Mouse (Mus musculus) lung, postnatal 0 days (tissue): ENCODE measurements around the gene Cpa5. TPM values are rescaled to one million over a fixed set of nuclear protein-coding genes. Genes with fewer than 3 reads are reported as not detected.

Source experiments
- ATAC-seq: fragments of 200-750 bp; cut with Nextera tagmentation; 2 replicates; pipeline ENCODE4 v1.8.0; 2017; ENCODE audit warnings: moderate library complexity
- DNase-seq: peaks from one replicate; pipeline ENCODE4 v3.0.0-alpha.2; 2016; ENCODE audit warnings: low spot score
- H3K27ac ChIP-seq: fragments of 300-500 bp; sonication (generic); 2 replicates; pipeline ENCODE4 v1.5.1; 2014; ENCODE audit warnings: antibody characterized with exemption, mild to moderate bottlenecking, low read length, mixed read lengths
- H3K27me3 ChIP-seq: fragments of 300-500 bp; sonication (generic); replicated peaks from 2 replicates; pipeline ENCODE4 v1.6.1; 2014; ENCODE audit warnings: low read length, mixed read lengths; ENCODE audit not compliant: insufficient read depth
- H3K36me3 ChIP-seq: fragments of 300-500 bp; sonication (generic); 2 replicates; pipeline ENCODE4 v1.6.1; 2014; ENCODE audit warnings: low read length, mixed read lengths; ENCODE audit not compliant: insufficient read depth
- H3K4me1 ChIP-seq: fragments of 300-500 bp; sonication (generic); 2 replicates; pipeline ENCODE4 v1.6.1; 2014; ENCODE audit warnings: antibody characterized with exemption, low read depth, low read length, mixed read lengths; ENCODE audit not compliant: insufficient read depth
- H3K4me2 ChIP-seq: fragments of 300-500 bp; sonication (generic); replicated peaks from 2 replicates; pipeline ENCODE4 v1.6.1; 2014; ENCODE audit warnings: low read depth, mild to moderate bottlenecking, low read length, moderate library complexity, mixed read lengths
- H3K4me3 ChIP-seq: fragments of 300-500 bp; sonication (generic); 2 replicates; pipeline ENCODE4 v1.5.1; 2014; ENCODE audit warnings: low read depth, low read length
- H3K9ac ChIP-seq: fragments of 300-500 bp; sonication (generic); replicated peaks from 2 replicates; pipeline ENCODE4 v1.6.1; 2014; ENCODE audit warnings: low read depth, mild to moderate bottlenecking
- H3K9me3 ChIP-seq: fragments of 300-500 bp; sonication (generic); 2 replicates; pipeline ENCODE4 v1.6.1; 2016; ENCODE audit warnings: low read length, mixed read lengths
- CTCF ChIP-seq: IDR thresholded peaks from 2 replicates; pipeline ENCODE4 v1.5.1; 2016; ENCODE audit warnings: antibody characterized with exemption, mild to moderate bottlenecking
- EP300 ChIP-seq: IDR thresholded peaks from 2 replicates; pipeline ENCODE4 v1.6.1; 2016; ENCODE audit warnings: antibody characterized with exemption, mild to moderate bottlenecking, control low read depth
- WGBS: fragments of 180-500 bp; shearing (Covaris S2); extraction: QIAGEN DNeasy Blood & Tissue Kit; methylation state at CpG from one replicate; pipeline ENCODE4 v1.1.7; 2014; 5-methylcytosine and 5-hydroxymethylcytosine counted together
- polyA plus RNA-seq: library from polyadenylated mRNA; unstranded; fragments of >200 nt; fragmentation: Nextera tagmentation; extraction: Ambion mirVana; gene quantifications from 2 replicates; pipeline ENCODE4 v1.2.1, GENCODE M21; 2015

Gene Cpa5
- polyA plus RNA-seq, 1 experiment from 2014 or later: not detected

- no peak overlapping the region for H3K9ac ChIP-seq
- H3K9me3 ChIP-seq: no peaks in the 10 kb centered on the region
- WGBS: 45% methylated on average over 4 of the region's 4 CpGs
- no peak overlapping the region for H3K4me2 ChIP-seq
- ATAC-seq (no peak), DNase-seq (no peak)
- no peaks in the 10 kb centered on the region for H3K27me3 ChIP-seq
- no peaks in the 10 kb centered on the region for H3K4me1 ChIP-seq
- H3K4me3 ChIP-seq: no peak overlapping the region
- no peak overlapping the region for H3K27ac ChIP-seq
- TF ChIP-seq CTCF (no peak), EP300 (no peak)
- H3K36me3 ChIP-seq: no peaks in the 10 kb centered on the region
These were observed 4.9 kb downstream of the Cpa5 start for GRCm38 (mm10) chr6:30615741-30616140.

- no peak for TF ChIP-seq EP300
- TF ChIP-seq CTCF: no peak
- Histone ChIP-seq H3K36me3 (no peaks in the 10 kb centered on the region), H3K4me1 (no peaks in the 10 kb centered on the region), H3K4me3 (no peak overlapping the region), H3K27ac (no peak overlapping the region), H3K4me2 (0 out of 2 replicates have a peak overlapping the region, but pooled peaks have one; percentile 1), H3K9ac (no peak overlapping the region), H3K27me3 (no peaks in the 10 kb centered on the region), H3K9me3 (no peaks in the 10 kb centered on the region)
- WGBS: 25% methylated on average over 8 of the region's 8 CpGs
- ATAC-seq (0 out of 2 replicates have a peak, but pooled peaks have one; percentile 30), DNase-seq (peak; percentile 12)
These were observed 5.7 kb downstream of the Cpa5 start for GRCm38 (mm10) chr6:30616491-30616941.

DNA sequence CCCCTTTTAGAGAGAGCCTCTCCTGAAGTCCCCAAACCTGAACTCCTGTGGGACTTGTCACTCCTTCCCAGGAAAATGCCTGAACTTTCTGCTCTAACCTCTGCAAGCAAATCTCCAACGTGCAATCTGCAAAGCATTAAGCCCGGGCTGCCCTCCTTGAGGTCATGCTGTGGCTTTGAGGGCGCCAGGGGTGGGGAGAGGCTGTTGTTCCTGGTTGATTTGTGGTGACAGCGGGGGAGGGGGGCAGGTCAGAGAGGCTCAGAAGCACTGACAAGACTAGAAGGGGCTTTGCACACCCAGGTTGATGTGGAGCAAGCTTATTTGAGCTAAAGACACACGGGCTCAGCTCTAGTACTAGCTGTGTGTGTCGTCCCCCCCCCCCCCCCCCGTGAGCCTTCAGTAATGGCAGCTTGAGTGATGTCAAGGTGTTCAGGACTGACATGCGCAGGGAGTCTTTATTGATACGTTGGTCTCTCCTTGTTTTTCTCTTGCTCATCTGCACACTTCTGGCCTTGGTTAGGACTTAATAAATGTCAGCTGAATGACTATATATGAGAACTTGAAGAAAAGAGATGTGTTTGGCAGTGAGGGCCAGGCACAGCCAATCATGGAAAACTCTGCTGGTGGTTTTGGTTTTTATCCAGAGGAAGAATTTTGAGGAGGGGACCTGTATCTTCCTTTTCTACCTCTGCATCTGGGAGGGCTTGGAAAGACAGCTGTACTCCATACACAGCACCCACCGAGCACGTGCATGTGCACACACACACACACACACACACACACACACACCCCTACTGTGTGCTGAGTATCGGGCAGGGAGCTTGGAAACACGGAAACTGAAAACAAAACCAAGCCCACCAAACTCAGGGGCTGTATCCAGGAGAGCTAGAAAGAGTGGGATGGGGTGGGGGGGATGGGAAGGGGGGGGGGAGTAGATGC is 6.5 kb downstream of the Cpa5 start:
- Histone ChIP-seq H3K4me2 (0 out of 2 replicates have a peak overlapping the region, but pooled peaks have one; percentile 17), H3K27me3 (no peaks in the 10 kb centered on the region), H3K9ac (no peak overlapping the region), H3K9me3 (no peaks in the 10 kb centered on the region), H3K36me3 (no peaks in the 10 kb centered on the region), H3K27ac (no peak overlapping the region), H3K4me1 (no peaks in the 10 kb centered on the region), H3K4me3 (no peak overlapping the region)
- no peak for TF ChIP-seq EP300
- no peak for TF ChIP-seq CTCF
- DNase-seq (no peak), ATAC-seq (no peak)
- 23% methylated on average over 13 of the region's 13 CpGs for WGBS

DNA sequence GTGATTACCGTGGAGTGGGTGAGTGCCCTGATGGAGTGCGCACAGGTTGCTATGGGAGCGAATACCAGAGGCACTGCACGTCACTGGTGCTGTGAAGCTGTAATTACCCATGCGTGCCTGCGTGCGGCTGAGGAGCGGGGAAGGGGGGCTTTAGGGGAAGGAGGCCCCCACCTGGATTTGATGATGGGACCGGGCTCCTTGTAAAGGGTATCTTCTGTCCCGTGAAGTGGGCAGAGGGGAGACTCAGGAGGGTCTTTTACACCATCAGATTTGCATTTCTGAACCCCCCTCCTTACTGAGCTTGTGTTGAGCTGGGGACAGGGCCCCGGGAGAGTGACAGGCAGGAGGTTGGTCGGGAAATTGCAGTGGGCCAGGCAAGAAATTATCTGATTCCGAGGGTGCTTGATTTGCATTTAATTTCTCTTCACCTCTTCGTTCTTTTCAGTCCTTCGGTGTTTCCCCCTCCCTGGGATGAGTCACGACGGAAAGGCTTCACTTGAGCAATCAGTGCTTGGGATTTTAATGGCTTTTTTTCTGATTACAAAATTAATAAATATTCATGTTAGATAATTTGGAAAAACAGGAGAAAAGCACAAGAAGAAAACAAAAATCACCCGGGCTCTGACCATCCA is 7.3 kb downstream of the Cpa5 start:
- no peaks in the 10 kb centered on the region for H3K36me3 ChIP-seq
- H3K9ac ChIP-seq: no peak overlapping the region
- H3K9me3 ChIP-seq: no peaks in the 10 kb centered on the region
- H3K4me3 ChIP-seq: no peak overlapping the region
- WGBS: 20% methylated on average over 17 of the region's 18 CpGs
- H3K4me1 ChIP-seq: no peaks in the 10 kb centered on the region
- H3K27ac ChIP-seq: no peak overlapping the region
- H3K27me3 ChIP-seq: no peaks in the 10 kb centered on the region
- ATAC-seq (peak; percentile 50), DNase-seq (peak; percentile 59)
- TF ChIP-seq EP300: no peak
- peak; percentile 32 for TF ChIP-seq CTCF
- H3K4me2 ChIP-seq: 0 out of 2 replicates have a peak overlapping the region, but pooled peaks have one; percentile 17

DNA sequence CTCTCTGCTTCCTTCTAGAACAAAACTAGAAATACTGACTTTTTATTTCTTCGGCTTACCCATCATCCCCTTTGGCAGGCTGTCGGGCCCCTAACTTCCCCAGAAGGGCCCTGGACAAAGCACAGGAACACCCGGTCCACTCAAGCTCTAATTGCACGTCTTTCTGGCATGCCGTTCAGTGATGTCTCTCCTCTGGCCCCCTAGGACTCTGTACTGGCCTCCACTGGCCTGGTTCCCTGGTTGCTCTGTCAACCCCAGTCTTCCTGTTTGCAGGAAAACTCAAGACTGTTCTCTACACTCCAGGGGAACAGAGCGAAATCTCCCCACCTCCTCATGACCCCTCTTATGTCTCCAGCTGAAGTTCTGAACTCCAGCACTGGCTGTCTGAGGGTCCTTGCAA is 7.9 kb downstream of the Cpa5 start:
- no peaks in the 10 kb centered on the region for H3K27me3 ChIP-seq
- peak; percentile 26 for DNase-seq
- H3K27ac ChIP-seq: no peak overlapping the region
- H3K4me1 ChIP-seq: no peaks in the 10 kb centered on the region
- no peak overlapping the region for H3K9ac ChIP-seq
- no peak overlapping the region for H3K4me2 ChIP-seq
- TF ChIP-seq CTCF (no peak), EP300 (no peak)
- 45% methylated on average over 6 of the region's 6 CpGs for WGBS
- H3K36me3 ChIP-seq: no peaks in the 10 kb centered on the region
- no peak for ATAC-seq
- H3K4me3 ChIP-seq: no peak overlapping the region
- no peaks in the 10 kb centered on the region for H3K9me3 ChIP-seq

DNA sequence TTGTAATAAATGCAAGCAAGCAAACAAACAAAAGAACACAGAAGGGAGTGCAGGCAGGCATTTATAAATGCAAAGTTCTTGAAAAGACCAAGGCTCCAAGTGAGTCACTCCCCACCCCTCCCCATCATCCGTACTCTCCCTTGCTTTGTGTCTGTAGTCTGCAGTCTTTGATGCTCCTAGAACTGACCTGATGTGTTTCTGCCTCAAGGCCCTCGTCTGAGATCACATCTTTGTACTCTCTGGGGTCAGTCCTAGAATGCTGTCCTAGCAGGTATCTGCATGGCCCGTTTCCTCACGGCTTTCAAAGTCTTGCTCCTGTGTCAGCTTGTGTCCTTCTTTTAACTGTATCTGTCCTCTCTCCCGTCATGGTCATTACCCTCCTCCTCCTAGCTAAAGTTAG is 8.8 kb downstream of the Cpa5 start:
- Histone ChIP-seq H3K27ac (no peak overlapping the region), H3K9ac (no peak overlapping the region), H3K4me3 (no peak overlapping the region), H3K9me3 (no peaks in the 10 kb centered on the region), H3K4me2 (no peak overlapping the region), H3K36me3 (no peaks in the 10 kb centered on the region), H3K4me1 (no peaks in the 10 kb centered on the region), H3K27me3 (no peaks in the 10 kb centered on the region)
- DNase-seq (no peak), ATAC-seq (no peak)
- 89% methylated on average over 5 of the region's 5 CpGs for WGBS
- TF ChIP-seq CTCF (no peak), EP300 (no peak)
